Mouse (Mus musculus): Measurements from ENCODE around the gene Ppp1r1b. TPM values are rescaled to one million over a fixed set of nuclear protein-coding genes. Genes with fewer than 3 reads are reported as not detected.

Gene Ppp1r1b
- polyA plus RNA-seq, 1 experiment from 2014 or later: 30.4 TPM

DNA sequence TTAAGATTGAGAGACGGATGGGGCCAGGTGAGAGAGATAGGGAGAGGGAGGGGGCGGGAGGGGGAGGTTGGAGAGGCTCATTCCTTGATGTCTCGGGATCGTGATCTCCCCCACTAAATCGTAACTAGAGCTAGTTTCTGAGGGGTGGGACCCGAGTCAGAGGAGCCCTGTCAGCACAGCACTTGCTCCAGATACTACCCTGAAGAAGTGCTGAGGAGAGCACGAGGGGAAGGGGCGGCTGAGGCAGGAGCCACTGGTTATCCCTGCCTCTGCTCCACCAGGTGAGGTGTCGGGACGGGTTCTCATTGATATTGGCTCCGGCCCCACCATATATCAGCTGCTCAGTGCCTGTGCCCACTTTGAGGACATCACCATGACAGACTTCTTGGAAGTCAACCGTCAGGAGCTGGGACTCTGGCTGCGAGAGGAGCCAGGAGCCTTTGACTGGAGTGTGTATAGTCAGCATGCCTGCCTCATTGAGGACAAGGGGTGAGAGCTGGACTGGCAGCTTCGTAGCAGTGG is 38.9 kb downstream of the Ppp1r1b start:
- Histone ChIP-seq H3K4me1 (replicated peaks) (peaks cover 82% of the 10 kb centered on the region), H3K4me3 (no peak overlapping the region), H3K4me2 (peak overlapping the region; percentile 70; the same call in 1 of the 2 replicates), H3K27me3 (replicated peaks) (peaks cover 44% of the 10 kb centered on the region), H3K36me3 (no peaks in the 10 kb centered on the region), H3K9me3 (replicated peaks) (no peaks in the 10 kb centered on the region), H3K27ac (ENCODE audit: poor library complexity, severe bottlenecking) (no peak overlapping the region), H3K9ac (peak overlapping the region; percentile 42; the same call in 1 of the 2 replicates)
- no peak for ATAC-seq (ENCODE audit: insufficient number of reproducible peaks, low FRiP score)
- WGBS: 48% methylated on average over 14 of the region's 14 CpGs

DNA sequence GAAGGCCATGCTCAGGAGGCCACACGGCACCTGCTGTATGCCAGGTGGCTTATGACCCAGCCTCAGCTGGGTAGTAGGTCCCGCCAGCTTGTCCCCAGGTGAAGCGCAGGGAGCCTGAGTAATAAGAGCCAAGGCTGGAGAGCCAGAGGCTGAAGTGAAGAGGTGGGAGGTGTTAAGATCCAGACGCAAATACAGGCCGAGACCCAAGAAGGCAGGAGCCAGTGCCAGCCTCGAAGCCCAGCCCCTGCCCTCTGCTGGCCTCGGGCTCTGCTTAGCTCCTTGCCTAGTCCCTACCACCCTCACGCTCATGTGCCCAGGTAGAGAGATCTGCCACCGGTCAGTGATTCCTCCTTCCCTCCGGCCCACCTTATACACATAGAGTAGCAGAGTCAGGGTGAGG is 40.1 kb downstream of the Ppp1r1b start:
- no peak overlapping the region for H3K27ac ChIP-seq (ENCODE audit: poor library complexity, severe bottlenecking)
- peaks cover 44% of the 10 kb centered on the region for H3K27me3 ChIP-seq (replicated peaks)
- H3K4me2 ChIP-seq: no peak overlapping the region
- no peaks in the 10 kb centered on the region for H3K36me3 ChIP-seq
- ATAC-seq (ENCODE audit: insufficient number of reproducible peaks, low FRiP score): no peak
- WGBS: 72% methylated on average over 10 of the region's 10 CpGs
- H3K4me3 ChIP-seq: no peak overlapping the region
- peaks cover 90% of the 10 kb centered on the region for H3K4me1 ChIP-seq (replicated peaks)
- 0 out of 2 replicates have a peak overlapping the region, but pooled peaks have one; percentile 16 for H3K9ac ChIP-seq
- H3K9me3 ChIP-seq (replicated peaks): no peaks in the 10 kb centered on the region

DNA sequence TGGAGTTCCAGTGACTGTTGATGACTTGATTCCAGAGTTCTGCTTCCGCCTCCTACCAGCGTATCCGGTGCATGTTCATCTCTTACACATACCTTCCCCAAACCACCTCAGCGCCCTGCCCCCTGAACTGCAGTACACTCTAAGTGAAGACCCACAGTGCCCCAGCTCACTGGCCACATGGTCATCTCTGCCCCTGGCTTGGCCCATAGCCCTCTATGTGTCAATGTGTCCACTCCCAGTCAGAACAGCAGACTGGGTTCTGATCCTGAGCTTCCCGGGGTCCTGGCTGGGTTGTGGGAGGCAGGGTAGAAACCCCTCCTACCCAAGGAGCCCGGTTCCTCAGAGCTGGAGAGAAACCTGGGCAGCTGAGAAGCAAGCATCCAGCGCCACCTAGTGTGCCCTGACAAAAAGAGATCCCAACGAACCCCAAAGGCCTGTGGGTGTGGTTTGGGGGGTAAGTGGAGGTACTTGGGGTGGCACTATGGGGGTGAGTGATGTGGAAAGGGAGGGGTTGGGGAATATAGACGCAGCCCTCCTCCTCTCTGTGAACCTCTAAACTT is 41.1 kb downstream of the Ppp1r1b start:
- Histone ChIP-seq H3K4me2 (no peak overlapping the region), H3K27me3 (replicated peaks) (peaks cover 40% of the 10 kb centered on the region), H3K9ac (no peak overlapping the region; the same call in 1 of the 2 replicates), H3K9me3 (replicated peaks) (no peaks in the 10 kb centered on the region), H3K27ac (ENCODE audit: poor library complexity, severe bottlenecking) (no peak overlapping the region), H3K4me3 (no peak overlapping the region), H3K4me1 (replicated peaks) (peaks cover 92% of the 10 kb centered on the region), H3K36me3 (no peaks in the 10 kb centered on the region)
- WGBS: 21% methylated on average over 9 of the region's 9 CpGs
- ATAC-seq (ENCODE audit: insufficient number of reproducible peaks, low FRiP score): no peak

DNA sequence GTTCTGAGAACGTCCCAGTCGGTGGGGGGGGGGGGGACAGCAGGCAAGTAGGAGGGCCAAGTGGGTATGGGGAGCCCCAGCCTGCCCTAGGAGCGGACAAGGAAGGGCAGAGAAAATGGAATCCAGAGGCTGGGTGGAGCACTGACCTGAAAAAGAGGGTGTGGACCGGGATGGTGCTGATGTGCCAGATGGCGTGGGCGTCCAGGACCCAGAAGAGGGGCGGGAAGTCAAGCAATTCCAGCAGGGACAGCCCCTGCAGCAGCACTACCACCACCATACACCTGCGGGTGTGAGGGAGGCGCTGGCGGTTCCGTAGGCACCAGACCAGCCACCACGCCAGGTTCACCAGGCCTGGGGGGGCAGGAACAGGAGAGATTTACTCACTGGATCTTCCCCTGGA is 41.9 kb downstream of the Ppp1r1b start:
- Histone ChIP-seq H3K4me1 (replicated peaks) (peaks cover 92% of the 10 kb centered on the region), H3K4me3 (no peak overlapping the region), H3K36me3 (no peaks in the 10 kb centered on the region), H3K4me2 (no peak overlapping the region), H3K27ac (ENCODE audit: poor library complexity, severe bottlenecking) (no peak overlapping the region), H3K9ac (no peak overlapping the region), H3K27me3 (replicated peaks) (peaks cover 38% of the 10 kb centered on the region), H3K9me3 (replicated peaks) (no peaks in the 10 kb centered on the region)
- WGBS: 76% methylated on average over 12 of the region's 12 CpGs
- no peak for ATAC-seq (ENCODE audit: insufficient number of reproducible peaks, low FRiP score)

DNA sequence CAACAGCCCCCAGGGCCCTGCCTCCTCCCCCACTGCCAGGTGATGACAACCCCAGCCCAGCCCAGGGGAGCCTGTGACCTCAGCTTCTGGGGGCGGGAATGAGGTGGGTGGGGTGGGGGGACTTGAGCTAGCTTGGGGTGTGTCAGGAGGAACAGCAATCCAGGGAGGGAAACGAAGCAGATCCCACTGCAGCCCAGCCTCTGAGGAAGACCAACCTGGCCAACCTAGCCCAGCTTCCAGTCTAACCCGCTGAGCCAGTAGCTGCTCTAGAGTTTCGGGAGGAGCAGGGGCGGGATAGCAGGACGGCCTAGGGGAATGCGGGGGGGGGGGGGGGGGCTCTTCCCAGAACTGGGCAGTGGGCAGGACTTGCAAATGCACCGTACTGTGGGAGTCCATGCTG is 43.8 kb downstream of the Ppp1r1b start:
- ATAC-seq (ENCODE audit: insufficient number of reproducible peaks, low FRiP score): no peak
- Histone ChIP-seq H3K9me3 (replicated peaks) (no peaks in the 10 kb centered on the region), H3K4me1 (replicated peaks) (peaks cover 79% of the 10 kb centered on the region), H3K9ac (peak overlapping the region; percentile 55), H3K36me3 (no peaks in the 10 kb centered on the region), H3K27me3 (replicated peaks) (peaks cover 24% of the 10 kb centered on the region), H3K4me3 (no peak overlapping the region), H3K27ac (ENCODE audit: poor library complexity, severe bottlenecking) (peak overlapping the region; percentile 98), H3K4me2 (peak overlapping the region; percentile 40; the same call in 1 of the 2 replicates)
- 6% methylated on average over 7 of the region's 8 CpGs for whole genome bisulfite sequencing

DNA sequence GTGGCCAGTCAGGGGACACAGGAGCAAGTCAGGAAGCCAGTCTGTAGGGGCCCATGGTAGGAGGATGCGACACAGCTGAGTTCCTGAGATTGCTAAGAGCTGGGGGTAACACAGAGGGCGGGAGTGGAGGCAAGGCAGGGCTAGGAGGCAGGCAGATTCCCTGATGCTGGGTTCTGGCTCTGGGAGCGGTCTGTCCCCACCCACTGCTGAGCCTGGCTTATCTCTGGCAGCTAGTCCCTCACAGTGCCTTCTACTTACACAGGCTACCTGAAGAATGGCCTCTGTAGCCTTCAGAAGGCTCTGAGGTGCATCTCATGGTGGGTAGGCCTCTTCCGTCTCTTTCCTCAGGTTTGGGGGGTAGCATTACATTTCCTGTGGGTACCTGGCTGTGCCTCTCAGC is 44.4 kb downstream of the Ppp1r1b start:
- no peak for ATAC-seq (ENCODE audit: insufficient number of reproducible peaks, low FRiP score)
- Histone ChIP-seq H3K4me1 (replicated peaks) (peaks cover 73% of the 10 kb centered on the region), H3K9ac (peak overlapping the region; percentile 55)

DNA sequence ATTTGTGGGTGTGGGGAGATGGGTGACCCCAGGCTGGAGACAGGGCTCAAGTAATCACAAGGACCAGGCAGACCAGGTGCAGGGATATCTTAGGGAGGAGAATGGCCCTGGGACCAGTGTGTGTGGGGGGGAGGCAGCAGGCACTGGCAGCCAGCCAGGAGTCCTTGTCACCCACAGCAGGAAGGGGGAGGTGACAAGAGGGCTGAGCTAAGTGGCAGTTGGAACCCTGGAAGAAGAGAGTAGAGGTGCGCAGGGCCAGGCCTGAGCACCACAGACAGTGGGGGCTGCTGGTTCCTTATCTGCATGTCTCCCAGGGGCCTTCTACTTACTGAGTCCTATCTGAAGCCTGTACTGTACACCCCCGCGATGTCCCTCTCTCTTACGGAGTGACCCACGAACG is 45.1 kb downstream of the Ppp1r1b start:
- Histone ChIP-seq H3K27ac (ENCODE audit: poor library complexity, severe bottlenecking) (peak overlapping the region; percentile 98), H3K36me3 (peaks cover 5% of the 10 kb centered on the region; the same call in 1 of the 2 replicates), H3K4me1 (replicated peaks) (peaks cover 67% of the 10 kb centered on the region), H3K9ac (peak overlapping the region; percentile 55), H3K4me2 (peak overlapping the region; percentile 40), H3K4me3 (no peak overlapping the region), H3K27me3 (replicated peaks) (0 out of 2 replicates have a peak, but pooled peaks cover 11% of the 10 kb centered on the region), H3K9me3 (replicated peaks) (no peaks in the 10 kb centered on the region)
- 13% methylated on average over 6 of the region's 6 CpGs for whole genome bisulfite sequencing
- peak; percentile 65 for ATAC-seq (ENCODE audit: insufficient number of reproducible peaks, low FRiP score)

More for the DNA sequence above, 44.4 kb downstream of the Ppp1r1b start:
- Histone ChIP-seq H3K4me3 (no peak overlapping the region), H3K27ac (ENCODE audit: poor library complexity, severe bottlenecking) (peak overlapping the region; percentile 98), H3K4me2 (peak overlapping the region; percentile 40), H3K9me3 (replicated peaks) (no peaks in the 10 kb centered on the region), H3K36me3 (peaks cover 3% of the 10 kb centered on the region; the same call in 1 of the 2 replicates), H3K27me3 (replicated peaks) (peaks cover 18% of the 10 kb centered on the region)
- 26% methylated on average over 4 of the region's 4 CpGs for WGBS

DNA sequence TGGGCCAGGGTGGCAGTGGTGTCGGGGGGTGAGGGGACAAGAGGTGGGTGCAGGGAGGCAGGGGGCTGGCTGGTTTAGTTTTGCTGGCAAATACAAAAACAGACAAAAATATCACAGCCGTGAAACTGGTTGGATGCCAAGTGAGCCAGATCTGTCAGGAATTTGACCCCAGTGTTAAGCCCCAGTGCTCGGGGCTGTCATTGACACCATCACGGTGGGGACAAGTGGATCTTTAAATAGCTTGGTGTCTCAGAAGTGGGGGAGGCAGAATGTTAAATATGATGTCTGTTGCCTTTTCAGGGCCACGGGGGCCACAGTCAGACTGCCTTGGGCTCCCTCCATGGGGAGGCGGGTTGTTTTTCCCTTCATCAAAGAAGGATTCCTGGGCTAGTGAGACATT is 46.1 kb downstream of the Ppp1r1b start:
- H3K36me3 ChIP-seq: peaks cover 9% of the 10 kb centered on the region; the same call in 1 of the 2 replicates
- H3K27ac ChIP-seq (ENCODE audit: poor library complexity, severe bottlenecking): peak overlapping the region; percentile 98
- no peaks in the 10 kb centered on the region for H3K9me3 ChIP-seq (replicated peaks)
- H3K4me2 ChIP-seq: peak overlapping the region; percentile 40
- 0 out of 2 replicates have a peak, but pooled peaks have one; percentile 20 for ATAC-seq (ENCODE audit: insufficient number of reproducible peaks, low FRiP score)
- no peak overlapping the region for H3K4me3 ChIP-seq
- H3K9ac ChIP-seq: peak overlapping the region; percentile 55; the same call in 1 of the 2 replicates
- peaks cover 57% of the 10 kb centered on the region for H3K4me1 ChIP-seq (replicated peaks)
- 0 out of 2 replicates have a peak, but pooled peaks cover 7% of the 10 kb centered on the region for H3K27me3 ChIP-seq (replicated peaks)
- 23% methylated on average over 6 of the region's 6 CpGs for WGBS

DNA sequence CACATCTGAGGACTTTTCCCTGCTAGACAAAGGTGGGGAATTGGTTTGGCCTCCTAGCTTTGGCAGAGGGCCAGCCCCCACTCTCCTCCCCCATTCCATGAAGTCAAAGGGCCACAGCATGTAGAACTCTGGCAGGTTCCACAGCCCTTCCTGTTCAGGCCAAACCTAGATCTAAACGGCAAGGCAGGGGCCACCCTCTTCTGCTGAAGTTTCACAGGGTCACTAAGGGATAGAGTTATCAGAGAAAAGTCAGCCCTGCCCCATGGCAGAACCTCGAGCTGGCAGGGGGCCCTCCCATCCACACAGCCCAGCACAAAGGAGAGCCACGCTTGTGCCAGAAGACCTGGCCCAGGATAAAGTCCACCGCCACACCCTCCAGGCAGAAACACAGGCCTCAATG is 46.8 kb downstream of the Ppp1r1b start:
- H3K4me2 ChIP-seq: 0 out of 2 replicates have a peak overlapping the region, but pooled peaks have one; percentile 4

DNA sequence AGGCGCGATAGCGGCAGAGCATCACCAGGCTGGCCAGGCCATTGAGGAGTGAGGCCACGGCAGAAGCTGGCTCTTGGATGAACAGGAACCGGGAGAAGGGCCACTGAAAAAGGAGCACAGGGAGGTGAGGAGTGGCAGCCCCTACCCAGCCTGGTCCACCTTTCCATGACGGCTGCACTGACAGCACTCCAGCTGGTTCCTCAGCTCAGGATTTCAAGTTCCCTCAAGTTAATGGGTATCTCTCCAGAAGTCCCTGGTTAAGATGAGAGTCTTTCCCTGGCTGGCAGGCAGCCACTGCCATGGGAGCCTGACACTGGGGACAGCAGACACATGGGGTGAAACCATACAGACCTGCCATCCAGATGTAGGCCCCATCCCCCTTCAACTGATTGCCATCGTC is 49.7 kb downstream of the Ppp1r1b start:
- H3K4me2 ChIP-seq: no peak overlapping the region

More for the DNA sequence above, 46.8 kb downstream of the Ppp1r1b start:
- H3K27me3 ChIP-seq (replicated peaks): 0 out of 2 replicates have a peak, but pooled peaks cover 7% of the 10 kb centered on the region
- no peak overlapping the region for H3K4me3 ChIP-seq
- 30% methylated on average over 4 of the region's 4 CpGs for WGBS
- H3K9ac ChIP-seq: peak overlapping the region; percentile 25; the same call in 1 of the 2 replicates
- H3K36me3 ChIP-seq: peaks cover 9% of the 10 kb centered on the region; the same call in 1 of the 2 replicates
- no peaks in the 10 kb centered on the region for H3K9me3 ChIP-seq (replicated peaks)
- no peak for ATAC-seq (ENCODE audit: insufficient number of reproducible peaks, low FRiP score)
- peak overlapping the region; percentile 98 for H3K27ac ChIP-seq (ENCODE audit: poor library complexity, severe bottlenecking)
- peaks cover 58% of the 10 kb centered on the region for H3K4me1 ChIP-seq (replicated peaks)

DNA sequence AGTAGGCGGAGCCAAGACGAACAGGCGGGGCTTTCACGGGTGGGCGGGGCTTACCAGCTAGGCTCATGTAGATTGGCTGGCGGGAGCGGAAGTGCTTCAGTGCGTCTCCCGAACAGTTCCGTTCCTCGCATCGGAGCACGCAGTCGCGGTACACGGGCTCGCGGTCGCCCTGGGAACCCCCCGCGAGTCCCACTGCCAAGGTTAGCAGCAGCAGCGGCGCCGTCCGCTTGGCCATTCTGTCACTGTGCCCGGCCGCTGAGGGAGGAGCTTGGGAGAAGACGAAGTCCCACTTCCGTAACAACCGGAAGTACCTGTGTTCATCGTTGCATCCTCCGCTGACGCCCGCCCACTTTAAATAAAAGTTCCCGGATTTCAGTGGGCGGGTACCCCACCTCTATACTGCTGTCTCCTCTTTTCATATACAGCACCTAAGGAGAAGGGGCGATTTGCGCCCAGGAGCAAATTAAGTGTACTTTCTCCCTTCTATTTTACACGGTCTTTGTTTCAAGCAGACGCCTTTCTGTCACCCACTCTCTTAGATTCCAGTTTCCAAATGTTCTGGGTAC is 52.0 kb downstream of the Ppp1r1b start, which contains the start of gene Pgap3:
TSS of gene Pgap3 (minus strand) at position 330 of the 566 bp plus-strand sequence.
- Histone ChIP-seq H3K9ac (peak within 1 kb of the TSS; percentile 72), H3K36me3 (peaks cover 9% of the 10 kb centered on the region; the same call in 1 of the 2 replicates)

More for the DNA sequence above, 49.7 kb downstream of the Ppp1r1b start:
- Histone ChIP-seq H3K36me3 (peaks cover 9% of the 10 kb centered on the region; the same call in 1 of the 2 replicates), H3K9me3 (replicated peaks) (no peaks in the 10 kb centered on the region), H3K9ac (no peak overlapping the region), H3K27me3 (replicated peaks) (no peaks in the 10 kb centered on the region), H3K4me3 (no peak overlapping the region), H3K4me1 (replicated peaks) (peaks cover 43% of the 10 kb centered on the region), H3K27ac (ENCODE audit: poor library complexity, severe bottlenecking) (no peak overlapping the region)
- WGBS: 88% methylated on average over 7 of the region's 7 CpGs
- no peak for ATAC-seq (ENCODE audit: insufficient number of reproducible peaks, low FRiP score)

More for the DNA sequence above, 52.0 kb downstream of the Ppp1r1b start, which contains the start of gene Pgap3:
- Histone ChIP-seq H3K27ac (ENCODE audit: poor library complexity, severe bottlenecking) (peak within 1 kb of the TSS; percentile 93), H3K4me2 (peak within 1 kb of the TSS; percentile 75), H3K4me3 (peak within 1 kb of the TSS; percentile 59), H3K4me1 (replicated peaks) (peaks cover 20% of the 10 kb centered on the region), H3K9me3 (replicated peaks) (no peaks in the 10 kb centered on the region), H3K27me3 (replicated peaks) (no peaks in the 10 kb centered on the region)
- ATAC-seq (ENCODE audit: insufficient number of reproducible peaks, low FRiP score): peak; percentile 86
- 1% methylated on average over 40 of the region's 40 CpGs for WGBS
